Mouse (Mus musculus) liver, postnatal 0 days (tissue): Measurements from ENCODE around the gene Slc9a7. TPM values are rescaled to one million over a fixed set of nuclear protein-coding genes. Genes with fewer than 3 reads are reported as not detected.
A peak's percentile ranks its signal among the peaks of the same experiment; 100 is the strongest.

ENCODE experiments used
- ATAC-seq: fragments of 200-750 bp; cut with Nextera tagmentation; 2 replicates; pipeline ENCODE4 v1.8.0; 2017; ENCODE audit warnings: mild to moderate bottlenecking, moderate library complexity
- DNase-seq: peaks from one replicate; pipeline ENCODE4 v3.0.0-alpha.2; 2016
- H3K27ac ChIP-seq: fragments of 300-500 bp; sonication (generic); 2 replicates; pipeline ENCODE4 v1.5.1; 2014; ENCODE audit warnings: antibody characterized with exemption, moderate library complexity, mild to moderate bottlenecking, low read depth
- H3K27me3 ChIP-seq: fragments of 300-500 bp; sonication (generic); 2 replicates; pipeline ENCODE4 v1.6.1; 2014; ENCODE audit warnings: low read length, control low read depth, mixed read lengths; ENCODE audit not compliant: insufficient read depth
- H3K36me3 ChIP-seq: fragments of 300-500 bp; sonication (generic); replicated peaks from 2 replicates; pipeline ENCODE4 v1.6.1; 2014; ENCODE audit warnings: mild to moderate bottlenecking, control low read depth, low read length, moderate library complexity, mixed read lengths; ENCODE audit not compliant: insufficient read depth
- H3K4me1 ChIP-seq: fragments of 300-500 bp; sonication (generic); 2 replicates; pipeline ENCODE4 v1.6.1; 2014; ENCODE audit warnings: antibody characterized with exemption, mild to moderate bottlenecking, control low read depth; ENCODE audit not compliant: insufficient read depth
- H3K4me2 ChIP-seq: fragments of 300-500 bp; sonication (generic); 2 replicates; pipeline ENCODE4 v1.6.1; 2014; ENCODE audit warnings: low read depth, mild to moderate bottlenecking, low read length, moderate library complexity, mixed read lengths
- H3K4me3 ChIP-seq: fragments of 300-500 bp; sonication (generic); 2 replicates; pipeline ENCODE4 v1.5.1; 2014; ENCODE audit warnings: low read depth, low read length
- H3K9ac ChIP-seq: fragments of 300-500 bp; sonication (generic); replicated peaks from 2 replicates; pipeline ENCODE4 v1.6.1; 2014; ENCODE audit warnings: mild to moderate bottlenecking, moderate library complexity
- H3K9me3 ChIP-seq: fragments of 300-500 bp; sonication (generic); 2 replicates; pipeline ENCODE4 v1.6.1; 2016; ENCODE audit warnings: mild to moderate bottlenecking, control low read depth, low read length, mixed read lengths
- CTCF ChIP-seq: sonication (generic); IDR thresholded peaks from 2 replicates; pipeline ENCODE4 v1.5.1; 2016; ENCODE audit warnings: antibody characterized with exemption, low read depth
- EP300 ChIP-seq: IDR thresholded peaks from 2 replicates; pipeline ENCODE4 v1.6.1; 2016; ENCODE audit warnings: antibody characterized with exemption, low read depth, mild to moderate bottlenecking
- WGBS: fragments of 180-500 bp; shearing (Covaris S2); extraction: QIAGEN DNeasy Blood & Tissue Kit; methylation state at CpG from one replicate; pipeline ENCODE4 v1.1.7; 2014; ENCODE audit not compliant: insufficient replicate concordance; 5-methylcytosine and 5-hydroxymethylcytosine counted together
- polyA plus RNA-seq: library from polyadenylated mRNA; unstranded; fragments of >200 nt; fragmentation: Nextera tagmentation; extraction: Ambion mirVana; gene quantifications from 2 replicates; pipeline ENCODE4 v1.2.1, GENCODE M21; 2015

The Slc9a7 gene
- polyA plus RNA-seq, 1 experiment from 2014 or later, result 0.40 TPM

- Histone ChIP-seq H3K4me3 (no peak overlapping the region), H3K9ac (no peak overlapping the region), H3K4me2 (no peak overlapping the region), H3K4me1 (no peaks in the 10 kb centered on the region), H3K27ac (no peak overlapping the region), H3K27me3 (no peaks in the 10 kb centered on the region), H3K9me3 (no peaks in the 10 kb centered on the region), H3K36me3 (no peaks in the 10 kb centered on the region)
- no peak for TF ChIP-seq CTCF
- 49% methylated on average over 2 of the region's 2 CpGs for WGBS
- DNase-seq (no peak), ATAC-seq (no peak)
Observed at GRCm38 (mm10) chrX:20125481-20125880, 166.1 kb downstream of the Slc9a7 start.

- Histone ChIP-seq H3K36me3 (no peaks in the 10 kb centered on the region), H3K27me3 (no peaks in the 10 kb centered on the region), H3K4me2 (no peak overlapping the region), H3K27ac (no peak overlapping the region), H3K9me3 (no peaks in the 10 kb centered on the region), H3K4me1 (no peaks in the 10 kb centered on the region), H3K9ac (no peak overlapping the region), H3K4me3 (no peak overlapping the region)
- TF ChIP-seq CTCF (no peak), EP300 (no peak)
- 55% methylated on average over 2 of the region's 2 CpGs for WGBS
- ATAC-seq (no peak), DNase-seq (no peak)
Observed at GRCm38 (mm10) chrX:20117717-20118116, 173.9 kb downstream of the Slc9a7 start.

- Histone ChIP-seq H3K4me1 (no peaks in the 10 kb centered on the region), H3K4me3 (no peak overlapping the region), H3K36me3 (no peaks in the 10 kb centered on the region), H3K4me2 (no peak overlapping the region), H3K9me3 (no peaks in the 10 kb centered on the region), H3K27ac (no peak overlapping the region), H3K27me3 (no peaks in the 10 kb centered on the region), H3K9ac (no peak overlapping the region)
- ATAC-seq, result no peak
- TF ChIP-seq EP300, result no peak
- no peak for TF ChIP-seq CTCF
- no peak for DNase-seq
- WGBS, result 64% methylated on average over 4 of the region's 4 CpGs
Observed at GRCm38 (mm10) chrX:20070196-20070595, 221.4 kb downstream of the Slc9a7 start.

- ATAC-seq, result no peak
- H3K27ac ChIP-seq, result no peak overlapping the region
- no peak for DNase-seq
- no peaks in the 10 kb centered on the region for H3K36me3 ChIP-seq
- H3K9ac ChIP-seq, result no peak overlapping the region
- no peak overlapping the region for H3K4me2 ChIP-seq
- H3K4me1 ChIP-seq, result no peaks in the 10 kb centered on the region
- no peak for TF ChIP-seq CTCF
- no peak for TF ChIP-seq EP300
- H3K4me3 ChIP-seq, result no peak overlapping the region
- no peaks in the 10 kb centered on the region for H3K27me3 ChIP-seq
- no peaks in the 10 kb centered on the region for H3K9me3 ChIP-seq
Observed at GRCm38 (mm10) chrX:20066636-20067035, 225.0 kb downstream of the Slc9a7 start.

GRCm38 (mm10) chrX:20061764-20062480, 229.7 kb downstream of the Slc9a7 start:
- WGBS, result 59% methylated on average over 3 of the region's 3 CpGs
- Histone ChIP-seq H3K4me3 (no peak overlapping the region), H3K27me3 (peaks cover 21% of the 10 kb centered on the region), H3K9ac (no peak overlapping the region), H3K36me3 (no peaks in the 10 kb centered on the region), H3K4me2 (no peak overlapping the region), H3K27ac (no peak overlapping the region), H3K9me3 (no peaks in the 10 kb centered on the region), H3K4me1 (no peaks in the 10 kb centered on the region)
- no peak for ATAC-seq
- TF ChIP-seq EP300 (no peak), CTCF (no peak)
- no peak for DNase-seq

- no peaks in the 10 kb centered on the region for H3K4me1 ChIP-seq
- WGBS, result 26% methylated on average over 42 of the region's 47 CpGs
- H3K4me2 ChIP-seq, result peak overlapping the region; percentile 61
- H3K9me3 ChIP-seq, result no peaks in the 10 kb centered on the region
- H3K27me3 ChIP-seq, result peaks cover 21% of the 10 kb centered on the region
- no peak overlapping the region for H3K9ac ChIP-seq
- TF ChIP-seq CTCF, result no peak
- ATAC-seq, result no peak
- H3K4me3 ChIP-seq, result peak overlapping the region; percentile 37
- no peak overlapping the region for H3K27ac ChIP-seq
- DNase-seq, result no peak
- H3K36me3 ChIP-seq, result no peaks in the 10 kb centered on the region
Observed at GRCm38 (mm10) chrX:20060769-20061315, 230.8 kb downstream of the Slc9a7 start.
